Mouse (Mus musculus): ENCODE measurements at regions not wholly inside any gene's neighbourhood (a gene's known extent, or its start where the extent isn't known, plus 50 kb on each side); places are given as distances from the start of the nearest gene placed in this dataset.

DNA sequence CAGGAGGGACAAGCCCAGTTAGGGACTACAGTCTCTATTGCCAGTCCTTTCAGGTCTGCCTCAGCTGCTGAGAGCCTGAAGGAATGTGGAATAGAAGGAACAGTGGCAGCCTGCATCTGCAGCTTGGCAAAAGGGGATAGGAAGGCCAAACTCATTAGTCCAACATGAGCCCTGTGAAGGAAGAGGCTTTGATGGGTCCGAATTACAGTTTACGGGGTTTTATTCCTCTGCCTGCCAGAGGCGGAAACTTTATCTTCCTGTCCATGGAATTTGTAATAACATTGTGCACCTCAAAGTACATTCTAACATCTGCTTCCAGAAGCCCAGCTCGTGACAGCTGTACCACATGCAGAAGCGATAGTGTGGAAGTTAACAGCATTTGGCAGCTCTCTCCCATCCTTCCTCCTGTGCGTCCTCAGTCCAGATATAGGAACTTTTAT is 530.9 kb downstream of the Ptprc start:
- Histone ChIP-seq H3K4me3 (no peak overlapping the region), H3K36me3 (ENCODE audit: control insufficient read depth, insufficient read depth, low read length) (no peaks in the 10 kb centered on the region), H3K9ac (ENCODE audit: low read depth, low read length) (no peak overlapping the region), H3K27ac (peak overlapping the region; percentile 23; the same call in 1 of the 2 replicates), H3K4me1 (ENCODE audit: control insufficient read depth, insufficient read depth, low read length) (peaks cover 6% of the 10 kb centered on the region; the same call in 1 of the 2 replicates), H3K79me2 (replicated peaks; ENCODE audit: control insufficient read depth, insufficient read depth, low read length) (no peaks in the 10 kb centered on the region), H3K27me3 (ENCODE audit: control insufficient read depth, insufficient read depth, low read length) (no peaks in the 10 kb centered on the region)
- WGBS, result 21% methylated on average over 6 of the region's 6 CpGs
- TF ChIP-seq CTCF (IDR thresholded peaks at IDR 0.05) (no peak), EP300 (IDR thresholded peaks at IDR 0.05; ENCODE audit: insufficient read depth, low read depth, low read length) (0 out of 2 replicates have a peak, but pooled peaks have one; percentile 15)
- intact Hi-C loops (cut with DNase I), result loop anchor here (5.0 kb wide), 1 partner anchor 52 kb away; no protein-coding TSS in a partner anchor
- DNase-seq, result peak in 1 of 2 experiments; percentile 36

DNA sequence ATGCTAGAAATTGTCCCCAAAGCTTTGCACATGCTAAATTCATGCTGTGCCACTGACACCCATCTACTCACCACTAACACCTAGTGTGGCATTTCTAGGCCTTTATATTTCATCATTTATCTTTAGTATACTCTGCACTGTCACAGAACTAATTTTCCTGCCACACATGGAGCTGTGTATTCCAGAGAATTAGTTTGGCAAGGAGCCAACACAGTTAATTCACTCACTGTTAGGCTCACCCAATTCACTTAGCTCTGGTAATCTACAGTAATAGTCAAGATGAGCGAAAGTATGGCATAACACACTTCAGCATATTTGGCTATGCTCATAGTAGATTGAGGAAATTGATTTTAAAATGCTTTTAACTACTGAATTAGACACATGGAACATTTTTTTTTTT is 532.0 kb downstream of the Ptprc start:
- WGBS, result 93% methylated on average over 1 of the region's 1 CpGs
- Histone ChIP-seq H3K27ac (no peak overlapping the region), H3K9ac (ENCODE audit: low read depth, low read length) (no peak overlapping the region), H3K4me1 (ENCODE audit: control insufficient read depth, insufficient read depth, low read length) (peaks cover 6% of the 10 kb centered on the region; the same call in 1 of the 2 replicates), H3K36me3 (ENCODE audit: control insufficient read depth, insufficient read depth, low read length) (no peaks in the 10 kb centered on the region), H3K27me3 (ENCODE audit: control insufficient read depth, insufficient read depth, low read length) (no peaks in the 10 kb centered on the region), H3K4me3 (no peak overlapping the region), H3K79me2 (replicated peaks; ENCODE audit: control insufficient read depth, insufficient read depth, low read length) (no peaks in the 10 kb centered on the region)
- intact Hi-C loops (cut with DNase I), result loop anchor here (5.0 kb wide), 1 partner anchor 51 kb away; no protein-coding TSS in a partner anchor
- DNase-seq, result no peak
- TF ChIP-seq CTCF (IDR thresholded peaks at IDR 0.05), result no peak
- TF ChIP-seq EP300 (IDR thresholded peaks at IDR 0.05; ENCODE audit: insufficient read depth, low read depth, low read length), result no peak
- TF ChIP-seq POLR2A (IDR thresholded peaks at IDR 0.05; ENCODE audit: insufficient read depth, low read depth, low read length), result no peak

DNA sequence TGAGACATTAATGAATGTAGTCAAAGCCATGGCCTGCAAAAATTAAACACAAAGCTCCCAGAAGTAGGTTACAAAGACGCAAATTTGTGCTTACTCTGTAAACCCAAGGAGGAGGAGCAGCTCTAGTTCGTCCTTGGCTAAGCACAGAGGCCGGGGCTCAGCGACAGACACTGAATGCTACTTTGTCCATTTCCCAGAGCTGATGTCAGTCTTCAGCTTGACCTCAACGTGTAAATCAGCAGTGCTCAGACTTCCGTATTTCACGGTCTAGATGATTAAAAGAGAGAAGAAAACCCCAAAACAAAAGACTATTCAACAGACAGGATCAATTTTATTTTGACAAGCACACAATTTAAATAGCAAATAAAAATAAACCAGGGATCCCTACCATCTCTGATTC is 534.7 kb downstream of the Ptprc start:
- Histone ChIP-seq H3K27ac (no peak overlapping the region), H3K27me3 (ENCODE audit: control insufficient read depth, insufficient read depth, low read length) (no peaks in the 10 kb centered on the region), H3K36me3 (ENCODE audit: control insufficient read depth, insufficient read depth, low read length) (no peaks in the 10 kb centered on the region), H3K4me3 (no peak overlapping the region), H3K4me1 (ENCODE audit: control insufficient read depth, insufficient read depth, low read length) (peaks cover 6% of the 10 kb centered on the region; the same call in 1 of the 2 replicates), H3K79me2 (replicated peaks; ENCODE audit: control insufficient read depth, insufficient read depth, low read length) (no peaks in the 10 kb centered on the region), H3K9ac (ENCODE audit: low read depth, low read length) (no peak overlapping the region)
- 53% methylated on average over 7 of the region's 7 CpGs for WGBS
- intact Hi-C loops (cut with DNase I), result loop anchor here (5.0 kb wide), 1 partner anchor 49 kb away; no protein-coding TSS in a partner anchor
- DNase-seq, result no peak
- TF ChIP-seq POLR2A (IDR thresholded peaks at IDR 0.05; ENCODE audit: insufficient read depth, low read depth, low read length), result no peak
- TF ChIP-seq EP300 (IDR thresholded peaks at IDR 0.05; ENCODE audit: insufficient read depth, low read depth, low read length), result no peak
- TF ChIP-seq CTCF (IDR thresholded peaks at IDR 0.05), result no peak

DNA sequence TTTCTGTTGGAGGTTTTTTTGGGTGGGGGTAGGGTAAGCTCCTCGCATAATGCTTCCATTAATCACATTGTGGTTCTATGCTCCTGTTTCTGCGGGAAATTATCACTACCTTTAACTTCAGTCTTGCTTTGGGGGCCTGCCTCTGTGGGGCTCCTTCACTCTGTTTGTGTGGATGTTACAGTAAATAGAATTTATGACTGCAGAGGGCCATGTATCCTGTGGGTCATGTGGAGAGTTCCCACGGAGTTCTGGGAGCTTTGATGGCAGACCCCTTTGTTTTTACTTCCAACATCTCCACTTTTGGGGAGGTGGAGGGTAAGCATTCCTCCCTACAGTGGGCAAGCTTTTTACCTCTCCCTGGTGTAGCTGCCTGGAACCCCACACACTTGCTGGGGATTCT is 538.6 kb downstream of the Ptprc start:
- Histone ChIP-seq H3K4me1 (ENCODE audit: control insufficient read depth, insufficient read depth, low read length) (no peaks in the 10 kb centered on the region), H3K9ac (ENCODE audit: low read depth, low read length) (no peak overlapping the region), H3K27me3 (ENCODE audit: control insufficient read depth, insufficient read depth, low read length) (no peaks in the 10 kb centered on the region), H3K4me3 (no peak overlapping the region), H3K36me3 (ENCODE audit: control insufficient read depth, insufficient read depth, low read length) (no peaks in the 10 kb centered on the region), H3K27ac (no peak overlapping the region), H3K79me2 (replicated peaks; ENCODE audit: control insufficient read depth, insufficient read depth, low read length) (no peaks in the 10 kb centered on the region)
- WGBS, result 66% methylated on average over 3 of the region's 3 CpGs
- TF ChIP-seq CTCF (IDR thresholded peaks at IDR 0.05) (no peak), EP300 (IDR thresholded peaks at IDR 0.05; ENCODE audit: insufficient read depth, low read depth, low read length) (no peak), POLR2A (IDR thresholded peaks at IDR 0.05; ENCODE audit: insufficient read depth, low read depth, low read length) (no peak)
- no peak for DNase-seq
- intact Hi-C loops (cut with DNase I), result no loop called here

DNA sequence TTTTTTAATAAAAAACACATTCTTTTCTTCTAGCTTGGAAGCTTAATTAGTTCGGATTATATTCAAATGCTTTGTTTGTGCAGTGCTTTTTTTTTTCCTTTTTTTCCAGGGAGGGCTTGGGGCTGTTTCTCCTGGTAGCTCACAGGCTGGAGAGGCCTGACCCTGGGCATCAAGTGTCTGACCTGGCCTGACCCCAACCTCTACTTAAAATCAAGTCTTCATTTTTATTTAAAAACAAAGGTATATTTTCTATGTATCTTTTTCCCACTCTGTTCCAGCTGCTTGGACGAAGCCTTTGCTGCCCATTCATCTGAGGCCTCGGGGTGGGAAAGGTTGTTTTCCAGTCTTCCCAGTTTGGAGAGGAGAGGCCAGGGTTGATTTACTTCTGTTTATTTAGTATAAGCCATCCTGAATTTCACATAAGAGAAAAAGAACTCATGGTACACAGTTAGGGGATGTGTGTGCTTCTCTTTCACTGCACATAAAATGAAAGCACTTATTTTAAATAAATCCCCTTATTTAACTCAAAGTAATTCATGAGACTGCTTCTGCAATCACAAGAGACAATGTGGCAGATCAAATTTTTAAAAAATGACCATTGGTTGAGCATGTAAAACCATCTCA is 539.1 kb downstream of the Ptprc start:
- Histone ChIP-seq H3K36me3 (ENCODE audit: control insufficient read depth, insufficient read depth, low read length) (no peaks in the 10 kb centered on the region), H3K9ac (ENCODE audit: low read depth, low read length) (no peak overlapping the region), H3K79me2 (replicated peaks; ENCODE audit: control insufficient read depth, insufficient read depth, low read length) (no peaks in the 10 kb centered on the region), H3K27ac (no peak overlapping the region), H3K4me3 (no peak overlapping the region), H3K4me1 (ENCODE audit: control insufficient read depth, insufficient read depth, low read length) (no peaks in the 10 kb centered on the region), H3K27me3 (ENCODE audit: control insufficient read depth, insufficient read depth, low read length) (no peaks in the 10 kb centered on the region)
- no peak for DNase-seq
- intact Hi-C loops (cut with DNase I), result no loop called here
- TF ChIP-seq EP300 (IDR thresholded peaks at IDR 0.05; ENCODE audit: insufficient read depth, low read depth, low read length) (no peak), CTCF (IDR thresholded peaks at IDR 0.05) (no peak), POLR2A (IDR thresholded peaks at IDR 0.05; ENCODE audit: insufficient read depth, low read depth, low read length) (no peak)
- 93% methylated on average over 3 of the region's 3 CpGs for WGBS

DNA sequence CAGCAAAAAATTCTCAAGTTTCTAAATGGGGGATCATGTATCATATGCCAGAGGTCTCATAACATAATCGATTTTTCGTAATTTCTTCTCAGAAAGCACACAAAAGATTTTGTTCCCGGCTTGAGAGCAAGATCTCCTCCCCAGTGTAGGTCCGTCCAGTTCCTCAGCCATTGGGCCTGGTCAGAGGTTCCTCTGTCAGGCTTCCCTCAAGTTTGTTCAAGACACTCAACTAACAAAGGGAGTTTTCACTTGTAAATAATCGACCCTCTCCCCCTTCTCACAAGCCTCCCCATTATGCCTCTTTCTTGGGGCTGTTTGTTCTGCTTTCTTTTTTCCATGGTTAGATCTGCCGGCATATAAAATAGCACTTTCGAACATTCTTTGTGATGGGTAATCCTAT is 539.7 kb downstream of the Ptprc start:
- WGBS, result 84% methylated on average over 7 of the region's 7 CpGs
- intact Hi-C loops (cut with DNase I), result no loop called here
- TF ChIP-seq EP300 (IDR thresholded peaks at IDR 0.05; ENCODE audit: insufficient read depth, low read depth, low read length) (no peak), CTCF (IDR thresholded peaks at IDR 0.05) (no peak), POLR2A (IDR thresholded peaks at IDR 0.05; ENCODE audit: insufficient read depth, low read depth, low read length) (no peak)
- Histone ChIP-seq H3K79me2 (replicated peaks; ENCODE audit: control insufficient read depth, insufficient read depth, low read length) (no peaks in the 10 kb centered on the region), H3K36me3 (ENCODE audit: control insufficient read depth, insufficient read depth, low read length) (no peaks in the 10 kb centered on the region), H3K27ac (no peak overlapping the region), H3K4me1 (ENCODE audit: control insufficient read depth, insufficient read depth, low read length) (no peaks in the 10 kb centered on the region), H3K27me3 (ENCODE audit: control insufficient read depth, insufficient read depth, low read length) (no peaks in the 10 kb centered on the region), H3K4me3 (no peak overlapping the region), H3K9ac (ENCODE audit: low read depth, low read length) (no peak overlapping the region)
- no peak for DNase-seq
